Mouse (Mus musculus): ENCODE data around the gene Gm4027.
"Not testable (repeated sequence)": the region's sequence is repeated elsewhere in the genome, so short reads cannot be mapped to it uniquely, and the experiment has no call there.

Gm4027 gene

GRCm38 (mm10) chr12:87618569-87618968 is at the start of gene Gm4027:
Gm4027 (plus strand) TSS chr12:87618869.
- DNase-seq: not testable (repeated sequence)

GRCm38 (mm10) chr12:87601388-87601787 is 17.3 kb upstream of the Gm4027 start:
- DNase-seq: not testable (repeated sequence)

GRCm38 (mm10) chr12:87602388-87602787 is 16.3 kb upstream of the Gm4027 start, which contains the start of gene Oog1:
Oog1 (plus strand) TSS chr12:87602688.
- not testable (repeated sequence) for DNase-seq

- DNase-seq: not testable (repeated sequence)
These were observed 25.9 kb downstream of the Gm4027 start, which contains the start of gene Gm16381 for GRCm38 (mm10) chr12:87644520-87644919. Gm16381 (minus strand) TSS chr12:87644620.

DNA sequence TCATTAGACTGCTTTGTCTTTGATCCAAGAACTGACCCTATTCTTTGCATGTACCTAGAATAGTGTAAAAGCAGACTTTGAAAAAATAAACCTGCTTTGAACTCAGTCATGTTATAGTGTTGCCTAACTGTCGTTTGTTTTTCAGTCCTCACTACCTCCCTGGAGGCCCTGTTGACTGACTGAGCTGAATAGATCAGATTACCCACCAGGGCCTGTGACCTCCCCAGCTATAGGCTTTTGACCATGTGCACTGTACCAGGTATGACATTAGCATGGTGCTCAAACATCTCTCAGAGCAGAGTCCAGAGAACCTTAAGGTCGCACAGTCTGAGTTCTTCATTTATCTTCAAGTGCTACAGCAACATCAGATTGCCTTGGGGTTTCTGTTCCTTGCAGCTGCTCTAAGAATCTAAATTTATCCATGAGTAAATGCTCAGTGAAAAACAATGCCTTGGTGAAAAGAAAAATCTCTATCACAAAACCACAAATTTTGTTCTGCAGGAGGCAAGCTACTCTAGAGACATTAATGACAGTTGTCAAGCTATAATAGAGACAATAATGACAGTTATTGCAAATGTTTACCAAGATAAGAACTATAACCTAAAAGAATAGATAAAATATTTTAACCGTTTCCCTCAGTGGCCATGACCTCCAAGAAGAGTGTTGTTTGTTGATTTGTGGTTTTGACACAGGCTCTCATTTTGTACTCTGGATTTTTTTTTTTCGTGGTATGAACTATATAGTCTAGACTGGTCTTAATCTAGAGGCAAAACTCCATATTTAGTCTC is 34.4 kb downstream of the Gm4027 start:
- not testable (repeated sequence) for DNase-seq
